Mouse (Mus musculus): Measurements from ENCODE around the gene Ankrd34c. TPM values are rescaled to one million over a fixed set of nuclear protein-coding genes. Genes with fewer than 3 reads are reported as not detected.

Ankrd34c gene
- total RNA-seq, 2 experiments from 2014 or later, result not detected

GRCm38 (mm10) chr9:89678974-89679373 is 59.3 kb downstream of the Ankrd34c start:
- ATAC-seq (replicated peaks; ENCODE audit: poor library complexity), result peak; percentile 57

Other genes with a start within 250 kb of the Ankrd34c start
- gene Minar1, start 115.3 kb downstream of the Ankrd34c start, total RNA-seq (2015), result not detected in 2 replicates
- not detected in 2 replicates for gene Minar1, start 115.3 kb downstream of the Ankrd34c start, total RNA-seq (2017)
- 322 and 358 TPM in 2 replicates for gene Tmed3, start 33.4 kb downstream of the Ankrd34c start, total RNA-seq (2015)
- 264 and 336 TPM in 2 replicates for gene Tmed3, start 33.4 kb downstream of the Ankrd34c start, total RNA-seq (2017)
- gene Rasgrf1, start 171.4 kb upstream of the Ankrd34c start, total RNA-seq (2015), result 0.02 and 0.07 TPM in 2 replicates
- not detected in 2 replicates for gene Rasgrf1, start 171.4 kb upstream of the Ankrd34c start, total RNA-seq (2017)

All from megakaryocyte progenitor cell, adult 5-6 weeks (primary cell).